ENCODE assay signal across 13 mouse cellular contexts in the genomic region with DNA sequence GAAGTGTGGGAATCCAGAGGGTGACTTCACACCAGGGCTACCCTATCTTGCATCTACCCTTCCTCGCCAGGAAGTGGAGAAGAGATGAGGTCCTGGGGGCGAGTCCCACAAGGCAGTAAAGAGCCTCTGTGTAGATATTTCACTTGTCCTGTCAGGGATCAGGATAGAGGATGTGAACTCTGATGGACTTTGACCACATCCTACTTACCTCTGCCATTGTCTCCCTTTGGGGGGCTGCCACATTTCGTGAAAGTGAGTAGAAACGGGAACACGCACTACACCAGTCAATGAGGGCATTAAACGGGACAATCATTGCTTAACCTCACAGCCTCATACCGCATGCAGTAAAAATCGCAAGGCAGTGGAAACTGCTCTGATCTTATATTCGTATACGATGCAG. TPM values are rescaled to one million over a fixed set of nuclear protein-coding genes. Genes with fewer than 3 reads are reported as not detected.
DNase-seq lines count a peak whose midpoint lies in the region; ATAC-seq and TF ChIP-seq lines count a peak whose summit lies in the region.
"Had no signal": no experiment of that assay in that cellular context is flagged by ENCODE, and none has a peak within 500 bp of the region (broad histone marks: within the 10 kb centered on the region; RNA-seq: fewer than 3 reads in every experiment).

No protein-coding gene starts in this region.

- peak overlapping the region; percentile 49 for H3K4me3 ChIP-seq in heart, embryonic 12.5 days
- H3K4me3 ChIP-seq in embryonic facial prominence, embryonic 10.5 days: peak overlapping the region; percentile 51
- peak overlapping the region; percentile 38 for H3K4me3 ChIP-seq in hindbrain, embryonic 13.5 days
- peak overlapping the region; percentile 19; the same call in 1 of the 2 replicates for H3K4me3 ChIP-seq in liver, postnatal 0 days (ENCODE audit: low read depth, low read length)

- 0 out of 2 replicates have a peak, but pooled peaks cover 5% of the 10 kb centered on the region for H3K27me3 ChIP-seq in heart, embryonic 12.5 days (replicated peaks)
- H3K27me3 ChIP-seq in embryonic facial prominence, embryonic 10.5 days (replicated peaks; ENCODE audit: low read depth, poor library complexity, severe bottlenecking): 0 out of 2 replicates have a peak, but pooled peaks cover 18% of the 10 kb centered on the region
- no peaks in the 10 kb centered on the region for H3K27me3 ChIP-seq in hindbrain, embryonic 13.5 days
- no peaks in the 10 kb centered on the region for H3K27me3 ChIP-seq in liver, postnatal 0 days (ENCODE audit: insufficient read depth, low read length)

- TF ChIP-seq CTCF in liver, postnatal 0 days (IDR thresholded peaks at IDR 0.05; ENCODE audit: low read depth): no peak

- no peak for DNase-seq in heart, postnatal 4 days
- no peak for DNase-seq in embryonic facial prominence, embryonic 10.5 days (ENCODE audit: low spot score)
- DNase-seq in liver, postnatal 0 days: no peak
- DNase-seq in c-Kit-positive CD71-positive TER-119-positive erythroid progenitor cells, embryonic 14.5 days (ENCODE audit: low spot score): no peak
- no peak for DNase-seq in embryo, embryonic 11 days
- no peak for DNase-seq in cerebellum, postnatal 25 days
- DNase-seq: lung, postnatal 14 days; right cerebral cortex, adult 18-20 months had no signal

- TF ChIP-seq EP300 in liver, postnatal 0 days (IDR thresholded peaks at IDR 0.05; ENCODE audit: low read depth): no peak

- no peaks in the 10 kb centered on the region for H3K9me3 ChIP-seq in heart, embryonic 12.5 days (replicated peaks)
- H3K9me3 ChIP-seq in embryonic facial prominence, embryonic 10.5 days: no peaks in the 10 kb centered on the region
- H3K9me3 ChIP-seq in hindbrain, embryonic 13.5 days: no peaks in the 10 kb centered on the region
- H3K9me3 ChIP-seq in liver, postnatal 0 days (ENCODE audit: low read length): no peaks in the 10 kb centered on the region

- peak overlapping the region; percentile 92 for H3K4me2 ChIP-seq in heart, embryonic 12.5 days
- H3K4me2 ChIP-seq in hindbrain, embryonic 13.5 days: peak overlapping the region; percentile 66
- peak overlapping the region; percentile 55; the same call in 1 of the 2 replicates for H3K4me2 ChIP-seq in liver, postnatal 0 days (ENCODE audit: low read depth, low read length)

- H3K36me3 ChIP-seq in heart, embryonic 12.5 days: no peaks in the 10 kb centered on the region
- H3K36me3 ChIP-seq in embryonic facial prominence, embryonic 10.5 days (replicated peaks): no peaks in the 10 kb centered on the region
- no peaks in the 10 kb centered on the region for H3K36me3 ChIP-seq in hindbrain, embryonic 13.5 days
- no peaks in the 10 kb centered on the region for H3K36me3 ChIP-seq in liver, postnatal 0 days (replicated peaks; ENCODE audit: insufficient read depth, low read length)

- ATAC-seq in heart, embryonic 12.5 days (ENCODE audit: insufficient number of reproducible peaks, low FRiP score): no peak
- ATAC-seq in hindbrain, embryonic 13.5 days (ENCODE audit: low FRiP score): peak; percentile 73
- no peak for ATAC-seq in liver, postnatal 0 days
- ATAC-seq: activated CD4-positive, CD25-positive, alpha-beta regulatory T cell, adult 4 months had no signal

- 41% methylated on average over 10 of the region's 10 CpGs for WGBS in heart, embryonic 12.5 days
- 46% methylated on average over 10 of the region's 10 CpGs for WGBS in embryonic facial prominence, embryonic 10.5 days
- WGBS in hindbrain, embryonic 13.5 days: 38% methylated on average over 10 of the region's 10 CpGs
- WGBS in liver, postnatal 0 days (ENCODE audit: insufficient replicate concordance): 26% methylated on average over 10 of the region's 10 CpGs

- no peak overlapping the region for H3K27ac ChIP-seq in heart, embryonic 12.5 days (ENCODE audit: poor library complexity, severe bottlenecking)
- H3K27ac ChIP-seq in embryonic facial prominence, embryonic 10.5 days (replicated peaks): no peak overlapping the region
- no peak overlapping the region for H3K27ac ChIP-seq in hindbrain, embryonic 13.5 days
- H3K27ac ChIP-seq in liver, postnatal 0 days (ENCODE audit: low read depth): no peak overlapping the region

- H3K9ac ChIP-seq in heart, embryonic 12.5 days: peak overlapping the region; percentile 58
- peak overlapping the region; percentile 62 for H3K9ac ChIP-seq in hindbrain, embryonic 13.5 days
- H3K9ac ChIP-seq in liver, postnatal 0 days (replicated peaks): no peak overlapping the region

- H3K4me1 ChIP-seq in heart, embryonic 12.5 days (replicated peaks): peaks cover 8% of the 10 kb centered on the region; the same call in 1 of the 2 replicates
- peaks cover 11% of the 10 kb centered on the region for H3K4me1 ChIP-seq in embryonic facial prominence, embryonic 10.5 days
- peaks cover 14% of the 10 kb centered on the region for H3K4me1 ChIP-seq in hindbrain, embryonic 13.5 days (replicated peaks)
- peaks cover 6% of the 10 kb centered on the region; the same call in 1 of the 2 replicates for H3K4me1 ChIP-seq in liver, postnatal 0 days (ENCODE audit: insufficient read depth)

RNA-seq across cellular contexts. Expression of gene Hao2, which starts 48.6 kb away (rescaled TPM):
- polyA plus RNA-seq in heart, embryonic 12.5 days (2016; fragmentation: Nextera tagmentation; extraction: Ambion mirVana): 0.08 TPM in 1 of 2 replicates, not detected in the other
- total RNA-seq in heart, postnatal 4 days (2021): not detected
- polyA plus RNA-seq in embryonic facial prominence, embryonic 10.5 days (2016; fragmentation: Nextera tagmentation; extraction: Ambion mirVana): not detected in 2 replicates
- polyA plus RNA-seq in hindbrain, embryonic 13.5 days (2015; fragmentation: Nextera tagmentation; extraction: Ambion mirVana): 0.25 TPM in 1 of 2 replicates, not detected in the other
- polyA plus RNA-seq in liver, postnatal 0 days (2015; fragmentation: Nextera tagmentation; extraction: Ambion mirVana): 34.5 and 36.6 TPM in 2 replicates
- polyA plus RNA-seq: activated CD4-positive, CD25-positive, alpha-beta regulatory T cell, adult 4 months; C2C12; cortical plate, adult 2 months had no signal

Comparison
In these comparisons a context has a peak if more than half of its experiments do, and no peak if none do; other contexts are left out.
1. RNA of gene Hao2, which starts 48.6 kb away (polyA plus RNA-seq): 34.5 to 36.6 TPM in liver, postnatal 0 days; 0.08 TPM in heart, embryonic 12.5 days, 0.25 TPM in hindbrain, embryonic 13.5 days and not detected in embryonic facial prominence, embryonic 10.5 days; every median in the first group is over 10 times any median in the second.
2. Peak in every context shown above with its lines, with median percentiles within 50 percentile points of each other: H3K4me2 ChIP-seq and H3K4me3 ChIP-seq.